Mouse (Mus musculus) ZHBTc4 (cell line): ENCODE data around the gene Stam2.

ENCODE experiments used
- DNase-seq: peaks from one replicate; pipeline ENCODE4 v3.0.0-alpha.2; 2011; ENCODE audit warnings: low read depth, low spot score

Stam2 gene

DNA sequence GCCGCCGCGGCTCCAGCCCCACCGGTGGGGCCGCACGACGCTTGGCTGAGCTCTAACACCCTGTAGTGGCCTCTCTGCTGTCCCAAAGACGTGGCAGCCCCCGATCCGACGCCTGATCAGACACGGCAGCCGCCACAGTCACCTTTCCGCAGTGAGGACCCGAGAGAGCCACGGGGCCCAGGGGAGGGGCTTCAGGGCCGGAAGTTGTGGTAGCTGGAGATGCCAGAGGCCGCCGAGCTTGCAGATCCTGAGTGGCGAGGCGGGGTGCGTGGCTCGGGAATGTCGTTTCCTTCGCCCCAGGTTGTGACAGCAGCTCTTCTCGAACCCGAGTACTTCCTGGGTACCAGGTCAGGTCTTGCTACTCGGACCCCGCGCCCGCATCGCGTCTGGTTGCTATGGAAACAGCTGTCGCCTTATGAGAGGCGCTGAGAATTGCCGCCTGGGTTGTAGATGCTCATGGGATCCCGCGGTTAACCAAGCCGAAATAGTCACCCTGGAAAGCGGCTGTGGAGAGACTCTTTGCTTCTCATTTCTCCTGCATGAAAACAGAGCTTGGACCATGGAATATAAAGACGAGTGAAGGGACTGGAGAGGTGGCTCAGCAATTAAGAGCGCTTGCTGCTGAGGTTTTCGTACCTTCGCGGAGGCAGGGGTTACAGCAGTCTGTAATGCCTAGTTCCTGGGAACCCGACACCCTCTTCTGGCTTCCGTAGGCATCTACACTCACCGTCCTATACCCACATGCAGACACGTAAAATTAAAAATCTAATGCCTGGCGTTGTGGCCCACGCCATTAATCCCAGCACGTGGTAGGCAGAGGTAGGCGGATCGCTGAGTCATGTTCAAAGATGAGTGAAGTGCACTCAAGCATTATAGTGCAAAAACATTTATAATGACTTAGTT, at the start of gene Stam2:
Gene Stam2, minus strand, starts transcription at position 26 of the 903 bp plus-strand sequence.
- peak; percentile 94 for DNase-seq

DNA sequence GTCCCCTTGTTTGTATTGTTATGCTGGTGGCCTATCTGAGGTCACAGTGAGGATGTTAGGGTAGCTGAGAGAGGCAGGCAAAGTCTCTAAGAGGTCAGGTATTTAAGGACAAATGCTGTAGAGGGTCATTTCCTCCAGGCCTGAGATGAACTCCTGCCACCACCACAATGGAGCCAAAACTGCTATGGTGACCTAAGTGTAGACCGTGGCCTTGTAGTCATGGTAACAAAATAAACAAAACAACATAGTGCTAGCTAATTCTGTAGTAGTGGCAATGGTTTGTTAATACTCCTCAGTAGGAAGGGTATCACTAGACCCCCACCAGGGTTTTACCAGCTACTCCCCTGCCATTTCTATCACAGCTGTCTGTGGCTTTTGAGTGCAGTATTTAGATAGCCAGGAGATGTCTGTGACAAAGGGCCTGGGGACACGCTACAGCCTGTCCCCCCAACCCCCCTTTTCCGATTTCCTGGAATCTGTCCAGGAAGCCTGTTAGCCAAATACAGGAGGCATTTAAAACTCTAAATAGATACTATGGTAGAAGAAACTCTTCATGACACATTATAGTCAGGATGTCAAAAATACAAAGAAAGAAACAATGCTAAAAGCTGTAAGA, 43.1 kb upstream of the Stam2 start:
- no peak for DNase-seq

DNA sequence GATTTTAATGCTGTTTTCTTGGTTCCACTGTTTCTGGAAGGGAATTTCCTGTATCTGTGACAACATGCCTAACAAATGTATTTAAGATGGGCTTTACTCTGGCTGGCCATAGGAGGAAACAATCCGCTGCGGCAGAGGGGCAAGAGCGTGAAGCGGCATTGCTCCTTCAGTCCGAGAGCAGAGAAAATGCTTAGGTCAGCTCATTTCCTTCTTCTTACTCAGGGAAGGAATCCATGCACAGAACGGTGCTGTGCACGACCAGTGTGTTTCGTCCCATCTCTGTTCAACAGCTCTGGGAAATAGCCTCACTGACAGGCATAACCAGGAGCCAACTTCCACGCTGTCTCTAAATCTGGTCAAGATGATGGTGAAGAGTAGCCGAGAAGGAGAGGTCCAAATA, 37.9 kb upstream of the Stam2 start:
- DNase-seq = no peak

DNA sequence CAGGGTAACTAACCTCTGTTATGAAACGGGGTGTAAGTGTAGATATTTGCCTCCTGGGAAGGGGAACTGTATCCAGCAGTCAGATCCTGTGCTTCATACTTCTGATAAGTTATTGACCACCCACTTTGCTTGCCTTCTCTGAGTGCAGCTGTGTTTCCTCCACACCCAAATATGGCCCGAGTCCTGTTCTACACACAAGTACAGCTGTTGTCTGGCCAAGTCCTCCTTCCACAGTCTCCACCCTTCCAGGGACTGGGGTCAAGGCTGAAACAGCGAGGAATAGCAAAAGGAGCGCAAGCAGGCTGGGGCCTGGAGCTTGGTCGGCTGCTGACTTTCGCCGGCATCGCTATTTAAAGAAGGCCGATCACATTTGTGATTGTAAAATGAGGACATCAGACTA, 37.3 kb upstream of the Stam2 start:
- no peak for DNase-seq

DNA sequence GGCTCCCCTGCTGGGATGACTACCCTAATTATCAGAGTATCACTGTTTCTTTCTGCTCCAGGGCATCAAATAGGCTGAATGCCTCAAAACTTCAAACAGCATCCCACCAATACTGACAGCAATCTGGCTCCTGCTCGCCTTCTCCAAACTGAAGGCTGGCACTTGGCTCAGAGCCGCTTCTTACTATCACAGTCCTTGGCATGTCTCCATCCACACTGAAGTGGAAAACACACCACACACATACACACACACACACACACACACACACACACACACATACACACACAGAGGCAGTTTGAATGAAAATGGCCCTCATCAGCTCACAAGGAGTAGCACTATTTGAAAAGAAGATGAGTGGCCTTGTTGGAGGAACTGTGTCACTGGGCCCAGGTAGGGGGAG, 35.8 kb upstream of the Stam2 start:
- DNase-seq = no peak

DNA sequence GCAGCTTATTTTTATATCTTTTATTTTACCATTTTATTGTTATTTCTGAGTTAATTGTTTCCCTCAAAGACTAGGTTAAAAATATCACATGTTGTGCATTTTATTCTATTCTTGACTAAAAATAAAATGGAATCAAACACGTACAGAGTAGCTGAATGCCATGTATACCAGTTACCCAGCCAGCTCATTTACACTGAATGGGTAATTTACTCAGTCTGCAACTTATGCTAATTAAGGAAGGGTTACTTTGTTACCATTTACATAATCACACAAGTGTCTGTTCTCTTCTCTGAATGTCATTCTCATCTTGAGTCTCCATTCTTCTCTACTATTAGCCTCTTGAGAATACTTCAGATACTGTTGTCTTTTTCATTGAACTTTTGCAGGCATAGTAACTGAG, 32.3 kb upstream of the Stam2 start:
- DNase-seq = no peak

DNA sequence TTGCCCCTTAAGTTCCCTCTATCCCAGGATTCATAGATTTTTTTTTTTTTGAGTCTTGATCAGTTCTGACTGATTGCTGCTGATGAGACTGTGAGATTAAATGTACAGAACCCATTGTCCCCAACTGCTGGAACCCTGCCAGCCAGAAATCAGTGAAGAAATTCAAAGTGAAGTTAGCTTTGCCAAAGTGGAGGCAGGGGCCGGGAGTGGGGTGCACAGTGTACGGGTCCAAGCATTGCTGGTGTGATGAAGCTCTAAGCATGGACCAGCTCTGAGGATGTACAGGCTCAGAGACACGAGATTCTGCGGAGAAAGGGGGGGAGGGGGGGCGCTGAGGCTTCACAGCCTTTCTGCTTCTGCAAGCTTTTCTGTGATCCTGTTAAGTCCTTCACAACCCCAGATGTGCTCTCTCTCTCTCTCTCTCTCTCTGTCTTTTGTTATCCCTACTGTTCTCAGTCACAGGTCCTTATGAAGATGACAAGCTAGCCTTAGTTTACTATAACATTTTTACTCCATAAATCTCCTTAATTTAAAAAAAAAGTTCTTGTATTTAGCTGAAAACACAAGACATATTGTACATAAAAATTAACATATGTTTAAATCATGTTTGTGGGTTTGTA, 30.8 kb upstream of the Stam2 start:
- no peak for DNase-seq

DNA sequence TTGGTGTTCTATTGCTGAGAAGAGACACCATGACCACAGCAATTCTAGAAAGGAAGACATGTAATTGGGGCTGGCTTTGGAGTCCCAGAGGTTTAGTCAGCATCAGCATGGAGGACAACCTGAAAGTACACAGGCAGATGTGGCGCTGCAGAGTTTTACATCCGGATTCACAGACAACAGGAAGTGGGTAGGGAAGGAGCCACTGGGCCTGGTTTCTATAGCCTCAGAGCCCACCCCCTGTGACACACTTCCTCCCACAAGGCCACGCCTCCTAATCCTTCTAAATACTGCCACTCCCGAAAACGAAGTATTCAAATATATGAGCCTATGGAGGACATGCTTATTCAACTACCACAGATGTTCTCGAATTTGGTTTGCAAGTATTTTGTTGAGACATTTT, 23.0 kb upstream of the Stam2 start:
- no peak for DNase-seq

DNA sequence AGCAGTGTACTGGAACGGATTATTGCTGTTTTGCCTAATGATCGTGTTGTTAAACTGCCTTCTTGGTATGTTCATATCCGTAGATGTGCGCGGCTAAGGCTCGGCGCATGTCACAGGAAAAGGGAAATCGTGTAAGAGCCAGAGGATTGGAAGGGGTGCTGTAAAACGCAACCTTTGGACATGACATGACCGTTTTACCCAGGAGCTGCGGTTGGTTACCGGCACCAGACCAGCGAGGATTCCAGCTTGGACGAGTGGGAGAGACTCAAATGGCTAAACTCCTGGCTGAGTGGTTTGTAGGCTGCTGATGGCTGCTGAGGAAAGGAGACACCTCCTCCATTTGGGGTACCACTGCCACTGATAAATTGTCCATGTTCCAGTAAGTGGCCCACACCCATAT, 21.8 kb upstream of the Stam2 start:
- DNase-seq = no peak

DNA sequence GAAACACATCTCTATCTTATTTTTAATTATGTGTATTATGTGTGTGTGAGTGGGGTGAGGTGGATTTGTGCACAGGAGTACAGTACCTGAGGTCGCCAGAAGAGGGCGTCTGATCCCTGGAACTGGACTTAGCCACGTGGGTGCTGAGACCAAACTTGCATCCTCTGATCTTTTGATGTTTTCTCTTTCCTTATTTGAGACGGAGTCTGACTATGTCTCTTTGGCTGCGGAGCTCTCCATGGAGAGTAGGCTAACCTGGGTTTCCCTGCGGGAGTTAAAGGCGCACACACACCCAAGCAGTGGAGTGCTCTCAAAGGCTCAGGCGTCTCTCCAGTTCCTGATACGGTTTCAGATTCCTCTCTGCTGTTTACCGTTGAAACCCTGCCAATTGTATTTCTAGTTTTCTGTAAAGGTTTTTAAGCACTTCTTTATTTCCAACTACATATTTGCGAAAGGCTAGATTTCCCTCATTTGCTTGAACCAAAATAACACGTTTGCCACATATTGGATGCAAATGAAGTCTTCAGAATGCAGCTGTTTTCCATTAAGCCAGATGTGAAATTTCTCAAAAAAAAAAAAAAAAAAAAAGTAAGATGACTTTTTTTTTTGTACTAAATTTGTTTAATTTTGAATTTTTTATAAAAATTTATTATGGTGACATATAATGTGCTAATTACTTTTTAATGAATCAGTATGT, 21.1 kb upstream of the Stam2 start:
- peak; percentile 82 for DNase-seq

DNA sequence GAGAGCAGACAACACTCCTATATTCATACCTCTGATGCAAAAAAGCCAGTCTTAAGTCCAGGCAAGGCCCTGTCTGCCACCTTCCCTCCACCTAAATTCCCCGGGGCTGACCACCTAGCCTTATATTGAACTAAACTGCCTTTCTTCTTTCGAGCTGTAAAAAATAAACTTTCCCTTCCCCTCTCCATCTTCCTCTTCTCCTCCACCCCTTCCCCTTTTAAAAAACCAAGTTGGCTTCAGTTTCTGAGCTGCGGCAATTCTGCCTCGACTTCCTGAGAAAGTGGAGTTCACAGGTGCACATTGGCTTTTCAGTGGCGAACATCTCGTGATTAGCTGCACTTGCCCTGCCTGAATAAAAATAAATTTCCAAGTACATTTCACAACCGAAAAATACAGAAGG, 20.4 kb upstream of the Stam2 start:
- no peak for DNase-seq

DNA sequence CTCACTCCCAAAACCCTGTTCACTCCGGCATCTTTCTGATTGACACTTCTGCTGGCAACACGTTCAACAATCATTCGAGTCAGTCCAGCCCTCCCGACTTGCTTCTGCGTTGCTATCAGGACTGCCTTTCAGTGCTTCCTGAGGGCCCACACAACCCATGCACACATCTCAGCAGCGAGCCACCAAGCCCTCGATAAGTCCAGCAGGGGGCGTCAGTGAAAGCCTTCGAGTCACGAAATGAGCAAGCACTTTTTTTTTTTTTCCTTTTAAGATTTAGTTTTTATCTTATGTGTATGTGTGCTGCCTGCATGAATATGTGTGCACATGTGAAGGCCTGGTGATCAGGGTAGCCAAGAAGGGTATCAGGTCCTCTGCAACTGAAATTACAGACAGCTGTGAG, 16.5 kb upstream of the Stam2 start:
- peak; percentile 91 for DNase-seq

DNA sequence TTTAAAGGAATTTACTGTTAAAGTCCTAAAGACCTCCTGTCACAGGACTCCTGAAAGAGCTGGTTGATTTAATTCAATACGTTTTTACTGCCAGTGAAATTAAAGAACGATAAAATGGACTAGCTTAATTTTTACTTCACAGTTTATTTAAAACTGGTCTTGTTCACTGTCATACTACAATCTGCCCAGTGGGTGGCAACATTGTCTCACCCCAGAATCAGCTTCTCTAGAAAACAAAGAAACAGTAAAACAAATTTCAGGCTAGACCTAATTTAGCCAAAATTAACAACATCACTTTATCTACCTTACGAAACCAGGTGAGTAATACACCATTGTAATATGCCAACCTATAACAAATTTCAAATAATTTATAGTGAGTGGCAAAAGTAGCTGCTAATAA, 14.6 kb upstream of the Stam2 start:
- peak; percentile 47 for DNase-seq

DNA sequence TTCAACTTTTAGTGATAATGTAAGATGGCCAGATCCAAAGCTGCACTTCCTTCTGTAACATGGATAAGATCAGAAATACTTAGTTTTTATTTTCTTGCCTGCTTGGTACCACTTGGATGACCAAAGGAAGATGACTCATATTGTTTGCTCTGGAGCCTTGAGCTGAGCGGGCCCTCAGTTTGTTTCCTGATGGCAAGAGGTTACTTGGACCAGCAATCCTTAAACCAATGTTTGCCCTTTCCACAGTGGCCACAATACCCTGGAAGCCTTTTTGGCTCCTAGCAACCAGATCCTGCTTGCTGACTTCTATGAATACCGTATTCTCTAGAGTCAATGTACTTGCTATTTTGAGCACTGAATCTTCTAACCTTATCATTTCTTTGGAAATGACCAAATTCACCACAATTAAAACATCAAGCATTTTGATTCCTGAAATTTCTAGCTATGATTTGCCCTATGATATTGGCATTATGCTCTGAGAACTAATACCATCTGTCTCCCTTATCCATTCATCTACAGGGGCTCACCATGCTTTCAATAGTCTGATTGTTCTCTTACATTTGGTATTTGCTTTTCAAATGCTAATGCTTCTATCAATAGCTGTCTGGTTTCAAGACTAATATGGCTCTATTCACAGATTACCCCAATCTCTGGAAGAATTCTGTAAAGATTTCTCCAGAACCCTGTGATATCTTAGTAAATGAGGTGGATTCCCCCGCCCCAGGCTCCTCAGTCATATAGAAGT, 11.7 kb upstream of the Stam2 start:
- no peak for DNase-seq

DNA sequence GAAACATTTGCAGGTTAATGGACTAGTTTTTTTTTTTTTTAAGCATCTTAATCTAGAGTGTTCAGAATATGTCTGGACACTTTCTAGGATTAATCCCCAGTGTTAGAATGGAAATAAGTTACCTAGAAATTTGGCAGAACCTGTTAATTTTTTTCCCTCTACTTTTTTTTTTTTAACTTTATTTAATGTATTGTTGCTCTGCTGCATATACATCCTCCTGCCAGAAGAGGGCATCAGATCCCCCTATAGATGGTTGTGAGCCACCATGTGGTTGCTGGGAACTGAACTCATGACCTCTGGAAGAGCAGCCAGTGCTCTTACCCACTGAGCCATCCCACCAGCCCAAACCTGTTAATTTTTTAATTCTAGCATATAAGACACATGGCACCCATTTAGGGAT, 2.0 kb upstream of the Stam2 start:
- peak; percentile 43 for DNase-seq

DNA sequence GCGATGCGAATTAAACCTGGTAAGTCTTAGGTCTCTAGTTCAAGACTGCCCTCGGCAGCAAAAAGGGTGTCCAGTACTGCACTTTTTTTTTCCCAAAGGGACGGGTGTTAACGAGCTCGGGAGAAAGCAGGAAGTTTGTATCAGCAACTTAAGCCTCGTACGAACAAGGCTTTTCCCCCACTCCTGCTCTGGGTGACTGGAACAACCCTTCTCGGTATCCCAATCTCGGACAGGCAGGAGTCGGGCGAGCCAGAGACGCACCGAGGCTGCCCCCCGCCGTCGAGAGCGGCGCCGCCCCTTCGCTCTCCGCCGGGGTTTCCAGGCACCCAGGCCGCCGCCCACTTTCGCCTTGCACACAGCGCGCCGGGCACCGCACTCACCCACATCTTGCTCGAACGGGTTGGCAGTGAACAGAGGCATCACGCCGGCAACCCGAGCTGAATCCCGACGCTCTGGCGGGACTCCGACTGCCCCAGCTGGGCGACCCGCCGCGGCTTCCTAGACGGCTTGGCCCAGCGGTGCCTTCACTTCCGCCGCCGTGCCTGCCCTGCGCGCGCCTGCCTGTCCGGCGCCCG, 313 bp downstream of the Stam2 start:
- peak; percentile 84 for DNase-seq

DNA sequence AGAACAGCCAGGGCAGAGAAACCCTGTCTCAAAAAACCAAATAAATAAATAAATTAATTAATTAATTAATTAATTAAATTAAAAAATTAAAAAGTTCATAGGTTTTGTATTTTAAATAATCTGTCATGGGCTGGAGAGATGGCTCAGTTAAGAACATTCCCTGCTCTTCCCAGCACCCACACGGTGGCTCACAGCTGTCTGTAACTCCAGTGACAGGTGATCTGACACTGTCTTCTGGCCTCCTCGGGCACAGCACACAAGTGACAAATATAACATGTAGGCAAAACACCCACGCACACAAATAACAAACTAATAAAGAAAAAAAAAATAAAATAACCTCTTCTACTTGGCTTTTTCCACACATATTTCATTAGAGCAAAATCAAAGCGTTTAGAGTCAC, 1.5 kb downstream of the Stam2 start:
- DNase-seq = no peak

DNA sequence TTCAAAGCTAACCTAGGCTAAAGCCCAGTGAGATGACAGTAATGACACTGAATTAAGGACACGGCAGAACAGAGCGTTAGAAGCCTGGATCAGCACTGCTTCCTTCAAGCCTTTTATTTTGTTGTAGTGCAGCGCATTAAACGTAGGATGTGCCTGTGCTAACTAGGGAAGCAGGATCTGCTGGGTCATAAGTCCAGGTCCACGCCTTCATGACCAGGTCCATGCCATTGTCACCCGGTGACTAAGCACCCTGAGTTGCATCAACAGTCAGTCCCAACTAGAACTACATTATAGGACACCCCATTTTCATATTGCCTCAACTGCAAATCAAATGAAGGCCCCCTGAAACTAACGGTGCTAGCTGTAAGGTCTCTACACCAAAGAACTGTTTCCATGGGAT, 7.6 kb downstream of the Stam2 start:
- no peak for DNase-seq

DNA sequence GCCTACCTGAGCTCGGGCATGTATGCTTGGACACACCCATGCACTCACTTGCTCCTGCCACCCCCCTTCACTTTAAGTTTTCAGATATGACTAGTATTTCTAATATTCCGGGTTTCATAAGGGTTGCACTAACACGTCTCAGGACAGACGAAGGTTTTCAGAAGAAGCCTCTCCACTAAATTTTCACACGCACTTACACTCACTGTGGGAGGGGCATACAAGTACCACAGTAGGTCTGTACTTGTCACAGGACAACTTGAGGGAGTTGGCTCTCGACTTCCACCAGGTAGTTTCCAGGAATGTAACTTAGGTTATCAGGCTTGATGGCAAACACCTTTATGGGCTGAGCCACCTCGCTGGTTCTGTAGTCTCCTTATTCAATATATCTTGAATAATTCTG, 8.4 kb downstream of the Stam2 start:
- DNase-seq = no peak

DNA sequence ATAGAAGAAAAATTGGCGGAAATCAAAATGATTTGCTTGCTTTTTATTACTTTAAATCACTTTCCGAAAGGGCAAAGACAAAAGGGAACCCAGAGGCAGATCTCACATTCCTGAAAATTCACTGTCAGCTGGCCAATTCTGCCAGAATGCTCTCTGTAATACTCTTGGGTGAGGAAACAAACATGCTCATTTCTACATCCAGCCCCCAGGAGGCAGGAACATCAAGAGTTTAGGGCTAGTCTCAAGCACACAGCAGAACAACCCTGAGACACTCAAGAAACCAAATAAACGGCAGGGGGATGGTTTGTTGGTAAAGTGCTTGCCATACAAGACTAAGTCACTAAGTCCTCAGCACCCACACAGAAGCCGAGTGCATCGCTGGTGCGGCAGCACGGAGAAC, 9.5 kb downstream of the Stam2 start:
- no peak for DNase-seq

DNA sequence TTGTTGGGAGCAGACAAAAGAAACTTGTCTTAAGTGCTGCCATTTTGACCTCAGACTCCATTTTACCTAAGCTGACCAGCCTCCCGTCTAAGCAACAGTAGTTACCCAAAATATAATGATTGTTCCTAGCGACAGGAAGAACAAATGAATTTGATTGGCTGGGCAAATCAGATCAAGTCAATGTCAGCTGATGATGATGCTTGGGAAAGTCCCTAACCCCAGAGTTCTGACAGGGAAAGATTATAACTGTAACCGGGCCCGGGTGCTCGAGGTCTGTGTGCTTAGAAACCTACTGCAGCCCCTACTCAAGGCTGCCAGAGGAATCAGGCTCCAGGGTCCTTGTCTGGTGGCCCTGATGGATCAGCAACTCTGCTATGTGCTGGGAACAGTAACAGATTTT, 10.1 kb downstream of the Stam2 start:
- DNase-seq = no peak
